ENCODE assay signal across 8 mouse cellular contexts in genomic region chr2:60354541-60355387, GRCm38 (mm10). TPM values are rescaled to one million over a fixed set of nuclear protein-coding genes. Genes with fewer than 3 reads are reported as not detected.
DNase-seq lines count a peak whose midpoint lies in the region; ATAC-seq and TF ChIP-seq lines count a peak whose summit lies in the region.

No protein-coding gene starts in this region.

- no peaks in the 10 kb centered on the region for H3K27me3 ChIP-seq in heart, embryonic 15.5 days
- H3K27me3 ChIP-seq in hindbrain, postnatal 0 days (ENCODE audit: insufficient read depth, low read length) = no peaks in the 10 kb centered on the region
- H3K27me3 ChIP-seq in midbrain, embryonic 13.5 days = no peaks in the 10 kb centered on the region

- H3K4me3 ChIP-seq in heart, embryonic 15.5 days = no peak overlapping the region; the same call in 1 of the 2 replicates
- no peak overlapping the region for H3K4me3 ChIP-seq in hindbrain, postnatal 0 days (ENCODE audit: low read length)
- H3K4me3 ChIP-seq in midbrain, embryonic 13.5 days (replicated peaks) = no peak overlapping the region; the same call in 1 of the 2 replicates

- no peak for TF ChIP-seq CTCF in hindbrain, postnatal 0 days (IDR thresholded peaks at IDR 0.05; ENCODE audit: low read depth)

- peak overlapping the region; percentile 31; the same call in 1 of the 2 replicates for H3K4me2 ChIP-seq in heart, embryonic 15.5 days
- peak overlapping the region; percentile 36; the same call in 1 of the 2 replicates for H3K4me2 ChIP-seq in hindbrain, postnatal 0 days (ENCODE audit: low read depth, low read length)
- peak overlapping the region; percentile 26 for H3K4me2 ChIP-seq in midbrain, embryonic 13.5 days (replicated peaks)

- no peaks in the 10 kb centered on the region for H3K9me3 ChIP-seq in heart, embryonic 15.5 days (replicated peaks)
- no peaks in the 10 kb centered on the region for H3K9me3 ChIP-seq in hindbrain, postnatal 0 days (ENCODE audit: low read length)
- no peaks in the 10 kb centered on the region for H3K9me3 ChIP-seq in midbrain, embryonic 13.5 days

- H3K9ac ChIP-seq in heart, embryonic 15.5 days = no peak overlapping the region
- no peak overlapping the region for H3K9ac ChIP-seq in hindbrain, postnatal 0 days (replicated peaks; ENCODE audit: low read length)
- no peak overlapping the region for H3K9ac ChIP-seq in midbrain, embryonic 13.5 days (replicated peaks)

- H3K4me1 ChIP-seq in heart, embryonic 15.5 days (replicated peaks) = peaks cover 11% of the 10 kb centered on the region
- no peaks in the 10 kb centered on the region for H3K4me1 ChIP-seq in hindbrain, postnatal 0 days (ENCODE audit: insufficient read depth, low read length)
- H3K4me1 ChIP-seq in midbrain, embryonic 13.5 days (replicated peaks) = peaks cover 9% of the 10 kb centered on the region; the same call in 1 of the 2 replicates

- DNase-seq in heart, postnatal 25 days (ENCODE audit: low spot score) = no peak
- DNase-seq in embryo, embryonic 10 days (ENCODE audit: low spot score) = peak; percentile 12
- DNase-seq in hindbrain, postnatal 0 days (ENCODE audit: low spot score) = peak; percentile 15
- DNase-seq in cerebellum, adult 11 months = no peak
- DNase-seq in cerebellum, adult 9-11 months = no peak
- no peak for DNase-seq in gastrocnemius, postnatal 14 days

- H3K36me3 ChIP-seq in heart, embryonic 15.5 days = no peaks in the 10 kb centered on the region
- H3K36me3 ChIP-seq in hindbrain, postnatal 0 days (ENCODE audit: insufficient read depth, low read length) = no peaks in the 10 kb centered on the region
- H3K36me3 ChIP-seq in midbrain, embryonic 13.5 days = no peaks in the 10 kb centered on the region

- intact Hi-C loops in heart, postnatal 25 days (cut with DNase I) = no loop called here
- intact Hi-C loops in gastrocnemius, postnatal 14 days (cut with DNase I; ENCODE audit: low total_unique reads) = no loop called here

- ATAC-seq in heart, embryonic 15.5 days (replicated peaks; ENCODE audit: insufficient number of reproducible peaks, insufficient read depth, low FRiP score, low read depth) = no peak
- no peak for ATAC-seq in hindbrain, postnatal 0 days
- ATAC-seq in midbrain, embryonic 13.5 days = peak; percentile 75

- H3K27ac ChIP-seq in heart, embryonic 15.5 days = no peak overlapping the region
- no peak overlapping the region for H3K27ac ChIP-seq in hindbrain, postnatal 0 days
- H3K27ac ChIP-seq in midbrain, embryonic 13.5 days = no peak overlapping the region

- WGBS in heart, embryonic 15.5 days = 64% methylated on average over 18 of the region's 18 CpGs
- WGBS in hindbrain, postnatal 0 days = 55% methylated on average over 18 of the region's 18 CpGs
- WGBS in midbrain, embryonic 13.5 days = 53% methylated on average over 18 of the region's 18 CpGs

RNA-seq across cellular contexts. Expression of gene Ly75, which starts 28.3 kb away (rescaled TPM):
- 1.3 and 5.0 TPM in 2 replicates for polyA plus RNA-seq in heart, embryonic 15.5 days (2015; fragmentation: Nextera tagmentation; extraction: Ambion mirVana)
- under 1 TPM; 0.61 to 0.75 TPM for total RNA-seq in heart, postnatal 25 days (2021)
- total RNA-seq in hindbrain, postnatal 0 days (2014; rRNA removed) = 2.5 and 2.6 TPM in 2 replicates
- polyA plus RNA-seq in hindbrain, postnatal 0 days (2015; fragmentation: Nextera tagmentation; extraction: Ambion mirVana) = 1.8 and 2.0 TPM in 2 replicates
- polyA plus RNA-seq in midbrain, embryonic 13.5 days (2015; fragmentation: Nextera tagmentation; extraction: Ambion mirVana) = 0.52 and 0.68 TPM in 2 replicates
- under 1 TPM; 0.04 to 0.09 TPM for total RNA-seq in gastrocnemius, postnatal 14 days (2021)

Comparison
In these comparisons a context has a peak if more than half of its experiments do, and no peak if none do; other contexts are left out.
1. DNase-seq: peak in embryo, embryonic 10 days (single experiment) and hindbrain, postnatal 0 days (single experiment); none in heart, postnatal 25 days (single experiment), cerebellum, adult 11 months (single experiment), cerebellum, adult 9-11 months (single experiment) and gastrocnemius, postnatal 14 days (single experiment).
2. Peak in every context shown above with its lines, with median percentiles within 50 percentile points of each other: H3K4me2 ChIP-seq.